8 mouse cellular contexts compared by ENCODE assay signal in the genomic region with DNA sequence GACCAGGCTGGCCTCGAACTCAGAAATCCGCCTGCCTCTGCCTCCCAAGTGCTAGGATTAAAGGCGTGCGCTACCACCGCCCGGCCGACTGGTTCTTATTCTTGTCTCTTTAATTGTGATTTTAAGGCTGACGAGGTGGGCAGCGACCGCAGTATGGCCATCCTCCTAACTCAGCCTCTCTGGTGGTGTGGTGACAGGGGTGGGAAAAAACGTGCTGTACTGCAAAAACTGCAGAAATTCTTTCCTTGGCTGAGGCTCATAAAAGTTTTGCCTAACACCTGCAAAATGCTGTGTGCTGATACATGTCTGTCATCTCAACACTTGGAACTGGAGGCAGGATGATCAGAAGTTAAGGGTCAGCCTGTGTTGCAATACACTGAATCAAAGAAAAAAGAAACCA. TPM values are rescaled to one million over a fixed set of nuclear protein-coding genes. Genes with fewer than 3 reads are reported as not detected.
DNase-seq lines count a peak whose midpoint lies in the region; ATAC-seq and TF ChIP-seq lines count a peak whose summit lies in the region.

No protein-coding gene starts in this region.

- peak overlapping the region; percentile 35; the same call in 1 of the 2 replicates for H3K9ac ChIP-seq in limb, embryonic 15.5 days
- no peak overlapping the region; the same call in 1 of the 2 replicates for H3K9ac ChIP-seq in stomach, postnatal 0 days (ENCODE audit: low read length)

- no peak for TF ChIP-seq CTCF in stomach, postnatal 0 days (IDR thresholded peaks at IDR 0.05; ENCODE audit: low read depth)

- peak overlapping the region; percentile 64 for H3K4me3 ChIP-seq in limb, embryonic 15.5 days
- peak overlapping the region; percentile 55 for H3K4me3 ChIP-seq in stomach, postnatal 0 days (ENCODE audit: low read depth, low read length)

- DNase-seq in heart, adult 11 months, result peak; percentile 95
- no peak for DNase-seq in heart, postnatal 10 days
- DNase-seq in thymus, postnatal 0 days (ENCODE audit: low spot score), result peak; percentile 24
- DNase-seq in thymus, postnatal 36 days, result no peak
- no peak for DNase-seq in stomach, postnatal 0 days (ENCODE audit: low spot score)
- no peak for DNase-seq in spleen, postnatal 14 days (ENCODE audit: low spot score in 2 of 2)
- DNase-seq in retina, postnatal 1 day, result no peak

- intact Hi-C loops in heart, postnatal 10 days (cut with DNase I), result loop anchor here (10.0 kb wide), 1 partner anchor 171 kb away; the partner anchor contains the start of gene Adamtsl5

- no peaks in the 10 kb centered on the region for H3K27me3 ChIP-seq in limb, embryonic 15.5 days
- H3K27me3 ChIP-seq in stomach, postnatal 0 days (ENCODE audit: control insufficient read depth, insufficient read depth, low read length), result no peaks in the 10 kb centered on the region

- H3K4me2 ChIP-seq in limb, embryonic 15.5 days, result peak overlapping the region; percentile 67
- peak overlapping the region; percentile 56 for H3K4me2 ChIP-seq in stomach, postnatal 0 days (replicated peaks; ENCODE audit: low read depth)

- peak overlapping the region; percentile 90 for H3K27ac ChIP-seq in limb, embryonic 15.5 days
- H3K27ac ChIP-seq in stomach, postnatal 0 days (replicated peaks), result peak overlapping the region; percentile 53; the same call in 1 of the 2 replicates

- no peak for ATAC-seq in limb, embryonic 15.5 days (ENCODE audit: insufficient number of reproducible peaks, low FRiP score, low TSS enrichment, low read depth)
- ATAC-seq in stomach, postnatal 0 days (ENCODE audit: low FRiP score, low TSS enrichment), result no peak

- no peaks in the 10 kb centered on the region for H3K9me3 ChIP-seq in limb, embryonic 15.5 days
- no peaks in the 10 kb centered on the region for H3K9me3 ChIP-seq in stomach, postnatal 0 days (ENCODE audit: control insufficient read depth, low read length)

- 8% methylated on average over 11 of the region's 11 CpGs for WGBS in limb, embryonic 15.5 days
- 26% methylated on average over 11 of the region's 11 CpGs for WGBS in stomach, postnatal 0 days

- H3K36me3 ChIP-seq in limb, embryonic 15.5 days, result peaks cover 28% of the 10 kb centered on the region
- peaks cover 24% of the 10 kb centered on the region for H3K36me3 ChIP-seq in stomach, postnatal 0 days (ENCODE audit: control insufficient read depth, insufficient read depth, low read length)

- TF ChIP-seq EP300 in stomach, postnatal 0 days (optimal IDR thresholded peaks at IDR 0.05), result no peak

- peaks cover 43% of the 10 kb centered on the region for H3K4me1 ChIP-seq in limb, embryonic 15.5 days
- 0 out of 2 replicates have a peak, but pooled peaks cover 5% of the 10 kb centered on the region for H3K4me1 ChIP-seq in stomach, postnatal 0 days (replicated peaks; ENCODE audit: control insufficient read depth, insufficient read depth)

RNA-seq across cellular contexts. Expression of gene 1600002K03Rik, which starts 0.6 kb away (rescaled TPM):
- 1 to 10 TPM; 3.1 to 3.4 TPM for total RNA-seq in heart, postnatal 10 days (2021)
- polyA plus RNA-seq in thymus, postnatal 0 days (2015; fragmentation: Nextera tagmentation; extraction: Ambion mirVana), result 15.3 and 15.4 TPM in 2 replicates
- polyA plus RNA-seq in limb, embryonic 15.5 days (2015; fragmentation: Nextera tagmentation; extraction: Ambion mirVana), result 12.8 and 13.3 TPM in 2 replicates
- polyA plus RNA-seq in stomach, postnatal 0 days (2015; fragmentation: Nextera tagmentation; extraction: Ambion mirVana), result 13.9 and 14.1 TPM in 2 replicates

RNA-seq across cellular contexts. Expression of gene Efna2, which starts 5.9 kb away (rescaled TPM):
- 1 to 10 TPM; 1.4 to 1.7 TPM for total RNA-seq in heart, postnatal 10 days (2021)
- polyA plus RNA-seq in thymus, postnatal 0 days (2015; fragmentation: Nextera tagmentation; extraction: Ambion mirVana), result 1.2 and 1.6 TPM in 2 replicates
- polyA plus RNA-seq in limb, embryonic 15.5 days (2015; fragmentation: Nextera tagmentation; extraction: Ambion mirVana), result 27.0 and 29.3 TPM in 2 replicates
- polyA plus RNA-seq in stomach, postnatal 0 days (2015; fragmentation: Nextera tagmentation; extraction: Ambion mirVana), result 6.5 and 7.2 TPM in 2 replicates

RNA-seq across cellular contexts. Expression of gene Cirbp, which starts 7.6 kb away (rescaled TPM):
- total RNA-seq in heart, postnatal 10 days (2021), result 100 to 1,000 TPM; 113 to 134 TPM
- polyA plus RNA-seq in thymus, postnatal 0 days (2015; fragmentation: Nextera tagmentation; extraction: Ambion mirVana), result 226 and 376 TPM in 2 replicates
- 102 and 103 TPM in 2 replicates for polyA plus RNA-seq in limb, embryonic 15.5 days (2015; fragmentation: Nextera tagmentation; extraction: Ambion mirVana)
- polyA plus RNA-seq in stomach, postnatal 0 days (2015; fragmentation: Nextera tagmentation; extraction: Ambion mirVana), result 237 and 244 TPM in 2 replicates

RNA-seq across cellular contexts. Expression of gene Midn, which starts 25.3 kb away (rescaled TPM):
- total RNA-seq in heart, postnatal 10 days (2021), result 100 to 1,000 TPM; 132 to 190 TPM
- polyA plus RNA-seq in thymus, postnatal 0 days (2015; fragmentation: Nextera tagmentation; extraction: Ambion mirVana), result 13.1 and 18.8 TPM in 2 replicates
- 13.4 and 14.0 TPM in 2 replicates for polyA plus RNA-seq in limb, embryonic 15.5 days (2015; fragmentation: Nextera tagmentation; extraction: Ambion mirVana)
- 8.5 and 9.6 TPM in 2 replicates for polyA plus RNA-seq in stomach, postnatal 0 days (2015; fragmentation: Nextera tagmentation; extraction: Ambion mirVana)

RNA-seq across cellular contexts. Expression of gene Cbarp, which starts 32.7 kb away (rescaled TPM):
- total RNA-seq in heart, postnatal 10 days (2021), result 1 to 10 TPM; 3.2 to 4.1 TPM
- 3.5 and 4.3 TPM in 2 replicates for polyA plus RNA-seq in thymus, postnatal 0 days (2015; fragmentation: Nextera tagmentation; extraction: Ambion mirVana)
- 5.9 and 6.8 TPM in 2 replicates for polyA plus RNA-seq in limb, embryonic 15.5 days (2015; fragmentation: Nextera tagmentation; extraction: Ambion mirVana)
- polyA plus RNA-seq in stomach, postnatal 0 days (2015; fragmentation: Nextera tagmentation; extraction: Ambion mirVana), result 4.2 and 4.3 TPM in 2 replicates

Comparison
In these comparisons a context has a peak if more than half of its experiments do, and no peak if none do; other contexts are left out.
1. DNase-seq: peak in heart, adult 11 months (single experiment) and thymus, postnatal 0 days (single experiment); none in heart, postnatal 10 days (0 of 2), thymus, postnatal 36 days (0 of 2), stomach, postnatal 0 days (single experiment), spleen, postnatal 14 days (0 of 2) and retina, postnatal 1 day (single experiment).